Mouse (Mus musculus): ENCODE data around the gene Dspp.

DNA sequence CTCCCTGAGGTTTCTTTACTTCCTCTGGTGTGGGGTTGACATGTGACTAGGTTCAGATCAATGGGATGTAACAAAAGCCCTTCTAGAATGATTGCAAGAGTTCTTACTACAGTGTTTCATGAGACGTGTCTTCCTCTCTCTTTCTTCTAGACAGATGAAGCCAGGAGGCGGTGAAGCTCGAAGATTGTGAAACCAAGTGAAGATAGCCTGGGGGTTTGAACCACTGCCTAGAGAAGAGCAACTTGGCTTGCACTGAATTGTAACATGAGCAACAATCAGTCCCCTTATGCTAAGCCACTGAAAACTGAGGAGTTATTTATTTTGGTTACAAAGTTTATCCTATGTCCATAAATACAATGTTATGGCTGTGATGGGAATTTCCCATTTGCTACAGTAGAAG, 9.9 kb upstream of the Dspp start:
- TF ChIP-seq CTCF (IDR thresholded peaks at IDR 0.05) = no peak
- no peak for TF ChIP-seq POLR2A (IDR thresholded peaks at IDR 0.05; ENCODE audit: insufficient read depth, low read depth, low read length)
